Mouse (Mus musculus) intestine, embryonic 14.5 days (tissue): ENCODE data around the gene Grin3b. TPM values are rescaled to one million over a fixed set of nuclear protein-coding genes. Genes with fewer than 3 reads are reported as not detected.
A peak's percentile ranks its signal among the peaks of the same experiment; 100 is the strongest.

Experiments used
- ATAC-seq: fragments of 200-750 bp; cut with Nextera tagmentation; replicated peaks from 2 replicates; pipeline ENCODE4 v1.8.0; 2017; ENCODE audit warnings: low read depth, moderate number of reproducible peaks, moderate TSS enrichment, moderate library complexity; ENCODE audit not compliant: low FRiP score, low TSS enrichment
- DNase-seq: peaks from one replicate; pipeline ENCODE4 v3.0.0-alpha.2; 2018; ENCODE audit warnings: low spot score
- H3K27ac ChIP-seq: fragments of 300-500 bp; sonication (generic); 2 replicates; pipeline ENCODE4 v1.5.1; 2014; ENCODE audit warnings: low read depth, mild to moderate bottlenecking, control low read depth
- H3K27me3 ChIP-seq: fragments of 300-500 bp; sonication (generic); replicated peaks from 2 replicates; pipeline ENCODE4 v1.6.1; 2014; ENCODE audit warnings: low read length, control low read depth; ENCODE audit not compliant: control insufficient read depth, insufficient read depth
- H3K36me3 ChIP-seq: fragments of 300-500 bp; sonication (generic); 2 replicates; pipeline ENCODE4 v1.6.1; 2014; ENCODE audit warnings: low read length, control low read depth; ENCODE audit not compliant: control insufficient read depth, insufficient read depth
- H3K4me1 ChIP-seq: fragments of 300-500 bp; sonication (generic); replicated peaks from 2 replicates; pipeline ENCODE4 v1.6.1; 2014; ENCODE audit warnings: low read length, control low read depth, mixed read lengths; ENCODE audit not compliant: control insufficient read depth, insufficient read depth
- H3K4me2 ChIP-seq: fragments of 300-500 bp; sonication (generic); 2 replicates; pipeline ENCODE4 v1.6.1; 2014; ENCODE audit warnings: low read length
- H3K4me3 ChIP-seq: fragments of 300-500 bp; sonication (generic); 2 replicates; pipeline ENCODE4 v1.5.1; 2014; ENCODE audit warnings: low read depth, low read length, control low read depth, mixed read lengths
- H3K9ac ChIP-seq: fragments of 300-500 bp; sonication (generic); 2 replicates; pipeline ENCODE4 v1.6.1; 2014; ENCODE audit warnings: mild to moderate bottlenecking, low read length
- H3K9me3 ChIP-seq: fragments of 300-500 bp; sonication (generic); 2 replicates; pipeline ENCODE4 v1.6.1; 2016; ENCODE audit warnings: low read length, control low read depth; ENCODE audit not compliant: control insufficient read depth
- WGBS: fragments of 180-500 bp; shearing (Covaris S2); extraction: QIAGEN DNeasy Blood & Tissue Kit; methylation state at CpG from one replicate; pipeline ENCODE4 v1.1.7; 2014; 5-methylcytosine and 5-hydroxymethylcytosine counted together
- polyA plus RNA-seq: library from polyadenylated mRNA; unstranded; fragments of >200 nt; fragmentation: Nextera tagmentation; extraction: Ambion mirVana; gene quantifications from 2 replicates; pipeline ENCODE4 v1.2.1, GENCODE M21; 2014

The Grin3b gene
- polyA plus RNA-seq, 1 experiment from 2014 or later: 0.28 TPM

DNA sequence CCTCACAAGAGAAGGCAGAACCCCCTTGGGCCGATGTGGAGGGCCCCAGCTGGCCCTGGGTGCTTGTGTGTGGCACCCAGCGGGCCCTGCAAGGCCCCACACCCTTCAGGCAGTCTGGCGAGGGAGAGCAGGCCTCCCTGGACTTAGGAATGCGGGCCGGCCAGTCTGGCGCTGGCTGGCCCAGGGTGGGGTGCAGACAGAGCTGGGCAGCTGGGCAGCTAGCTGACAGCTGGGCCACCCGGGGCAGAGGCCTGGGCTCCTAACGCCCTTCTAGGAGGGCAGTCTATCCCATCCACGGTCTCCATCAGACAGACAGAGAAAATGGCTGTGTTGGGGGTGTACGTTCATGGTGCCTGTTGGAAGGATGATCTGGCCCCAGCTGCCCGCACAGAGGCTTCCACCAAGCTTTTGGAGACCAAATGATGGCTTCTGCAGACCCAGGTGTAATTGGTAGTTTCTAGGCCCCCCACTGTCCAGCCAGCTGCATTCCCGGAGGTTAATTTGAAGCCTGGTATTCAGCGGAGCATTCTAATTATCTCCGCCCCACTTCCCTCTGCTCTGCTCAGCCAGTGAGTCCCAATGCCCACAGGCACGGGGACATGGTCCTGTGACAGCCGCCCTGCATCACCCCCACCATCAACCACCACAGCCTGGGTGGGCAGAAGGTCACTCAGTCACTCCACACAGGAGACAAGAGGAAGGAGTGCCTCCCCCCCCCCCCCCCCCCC lies 24.8 kb upstream of the Grin3b start:
- no peak overlapping the region for H3K9ac ChIP-seq
- H3K4me2 ChIP-seq: peak overlapping the region; percentile 39; the same call in 1 of the 2 replicates
- H3K27me3 ChIP-seq: no peaks in the 10 kb centered on the region
- no peak for ATAC-seq
- H3K9me3 ChIP-seq: no peaks in the 10 kb centered on the region
- H3K36me3 ChIP-seq: peaks cover 33% of the 10 kb centered on the region
- 21% methylated on average over 16 of the region's 16 CpGs for WGBS
- no peak for DNase-seq
- peak overlapping the region; percentile 77 for H3K27ac ChIP-seq
- peaks cover 35% of the 10 kb centered on the region for H3K4me1 ChIP-seq
- no peak overlapping the region for H3K4me3 ChIP-seq

DNA sequence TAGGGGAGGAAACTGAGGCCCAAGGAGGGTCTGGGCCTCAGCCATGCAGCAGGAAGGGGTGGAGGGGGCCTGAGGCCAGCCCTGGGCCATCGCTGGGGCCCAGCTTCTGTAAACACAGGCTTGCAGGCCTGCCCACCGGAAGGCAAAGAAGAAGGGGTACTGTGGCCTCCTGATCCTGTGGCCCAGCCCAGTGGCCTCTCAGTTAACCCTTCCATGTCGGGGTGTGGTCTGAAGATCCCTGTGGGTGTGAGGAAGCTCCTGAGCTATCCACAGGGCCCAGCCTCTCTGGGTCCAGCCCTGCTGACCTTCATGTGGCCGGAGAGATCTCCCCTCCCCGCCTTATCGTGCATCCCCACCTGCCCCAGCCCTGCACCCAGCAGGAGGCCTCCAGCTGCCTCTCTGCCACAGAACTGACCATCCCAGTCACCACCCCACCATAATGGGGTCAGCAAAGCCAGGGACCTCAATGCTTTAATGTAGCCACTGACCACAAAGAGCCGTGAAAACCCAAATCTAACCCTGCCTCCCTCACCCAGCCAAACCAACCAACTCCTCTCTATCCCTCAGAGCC lies 23.7 kb upstream of the Grin3b start:
- 19% methylated on average over 7 of the region's 7 CpGs for WGBS
- ATAC-seq: 0 out of 2 replicates have a peak, but pooled peaks have one; percentile 7

DNA sequence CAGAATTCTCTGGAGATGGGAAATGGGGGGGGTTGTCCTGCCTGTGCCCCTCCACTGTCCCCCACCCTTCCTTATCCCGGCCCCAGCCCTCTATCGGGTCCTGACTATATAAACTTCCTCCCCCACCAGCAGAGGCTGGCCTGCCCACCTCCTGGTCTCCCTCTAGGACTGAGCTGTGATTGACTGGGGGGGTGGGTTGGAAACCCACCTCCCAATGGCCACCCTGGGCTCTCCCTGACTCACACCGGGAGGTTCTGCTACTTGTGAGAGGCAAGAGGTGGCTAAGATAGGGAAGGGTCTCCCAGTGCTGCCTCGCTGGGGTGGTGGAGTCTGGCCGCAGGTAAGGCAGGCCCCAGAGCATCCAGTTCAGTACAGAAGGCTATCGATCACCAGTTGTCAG lies 23.0 kb upstream of the Grin3b start:
- ATAC-seq: no peak
- Histone ChIP-seq H3K9me3 (no peaks in the 10 kb centered on the region), H3K4me3 (no peak overlapping the region), H3K27me3 (no peaks in the 10 kb centered on the region), H3K4me2 (no peak overlapping the region), H3K4me1 (peaks cover 35% of the 10 kb centered on the region), H3K9ac (no peak overlapping the region), H3K27ac (no peak overlapping the region), H3K36me3 (peaks cover 41% of the 10 kb centered on the region)
- 60% methylated on average over 6 of the region's 6 CpGs for WGBS
- no peak for DNase-seq

More for the DNA sequence above, 23.7 kb upstream of the Grin3b start:
- Histone ChIP-seq H3K9me3 (no peaks in the 10 kb centered on the region), H3K4me1 (peaks cover 35% of the 10 kb centered on the region), H3K36me3 (peaks cover 39% of the 10 kb centered on the region), H3K27me3 (no peaks in the 10 kb centered on the region), H3K9ac (0 out of 2 replicates have a peak overlapping the region, but pooled peaks have one; percentile 30), H3K4me3 (no peak overlapping the region), H3K4me2 (peak overlapping the region; percentile 39), H3K27ac (peak overlapping the region; percentile 65)
- no peak for DNase-seq

DNA sequence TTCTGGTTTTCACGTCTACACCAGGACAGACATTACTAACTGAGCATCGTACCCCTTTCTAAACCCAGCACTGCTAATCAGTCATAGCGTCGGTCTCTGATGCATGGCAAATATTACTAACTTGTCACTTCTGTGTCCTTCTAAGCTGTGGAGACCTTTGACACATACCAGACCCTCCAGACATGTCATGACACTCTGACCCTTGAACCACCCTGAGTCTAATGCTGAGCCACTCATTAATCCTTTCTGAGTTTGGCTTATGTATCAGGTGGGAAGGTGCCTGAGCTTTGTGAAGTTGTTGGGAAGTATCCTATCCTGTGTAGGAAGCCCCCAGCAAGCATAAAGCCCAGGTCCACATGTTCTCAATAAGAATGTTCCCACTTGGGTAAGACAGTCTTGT lies 20.6 kb upstream of the Grin3b start:
- ATAC-seq: no peak
- Histone ChIP-seq H3K9me3 (no peaks in the 10 kb centered on the region), H3K9ac (no peak overlapping the region), H3K27ac (no peak overlapping the region), H3K27me3 (no peaks in the 10 kb centered on the region), H3K4me1 (peaks cover 27% of the 10 kb centered on the region), H3K36me3 (peaks cover 53% of the 10 kb centered on the region), H3K4me3 (no peak overlapping the region), H3K4me2 (no peak overlapping the region)
- WGBS: 52% methylated on average over 4 of the region's 4 CpGs
- DNase-seq: no peak

DNA sequence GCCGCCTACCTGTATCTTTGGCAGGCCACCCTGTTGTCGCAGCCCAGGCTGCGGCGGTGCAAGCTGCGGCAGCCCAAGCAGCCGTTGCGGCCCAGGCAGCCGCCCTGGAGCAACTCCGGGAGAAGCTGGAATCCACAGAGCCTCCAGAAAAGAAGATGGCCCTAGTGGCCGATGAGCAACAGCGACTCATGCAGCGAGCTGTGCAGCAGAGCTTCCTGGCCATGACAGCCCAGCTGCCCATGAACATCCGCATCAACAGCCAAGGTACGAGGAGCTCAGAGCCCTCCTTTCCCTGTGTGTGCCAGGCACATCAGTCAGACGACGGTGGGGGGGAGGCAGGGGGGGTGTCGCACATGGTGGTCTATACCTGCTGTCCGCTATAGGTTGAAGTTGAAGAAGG lies 19.9 kb upstream of the Grin3b start:
- DNase-seq (no peak), ATAC-seq (no peak)
- no peak overlapping the region for H3K27ac ChIP-seq
- no peaks in the 10 kb centered on the region for H3K9me3 ChIP-seq
- no peak overlapping the region for H3K4me3 ChIP-seq
- H3K9ac ChIP-seq: no peak overlapping the region
- 82% methylated on average over 18 of the region's 18 CpGs for WGBS
- H3K4me1 ChIP-seq: peaks cover 20% of the 10 kb centered on the region
- no peak overlapping the region for H3K4me2 ChIP-seq
- H3K27me3 ChIP-seq: no peaks in the 10 kb centered on the region
- H3K36me3 ChIP-seq: peaks cover 53% of the 10 kb centered on the region

DNA sequence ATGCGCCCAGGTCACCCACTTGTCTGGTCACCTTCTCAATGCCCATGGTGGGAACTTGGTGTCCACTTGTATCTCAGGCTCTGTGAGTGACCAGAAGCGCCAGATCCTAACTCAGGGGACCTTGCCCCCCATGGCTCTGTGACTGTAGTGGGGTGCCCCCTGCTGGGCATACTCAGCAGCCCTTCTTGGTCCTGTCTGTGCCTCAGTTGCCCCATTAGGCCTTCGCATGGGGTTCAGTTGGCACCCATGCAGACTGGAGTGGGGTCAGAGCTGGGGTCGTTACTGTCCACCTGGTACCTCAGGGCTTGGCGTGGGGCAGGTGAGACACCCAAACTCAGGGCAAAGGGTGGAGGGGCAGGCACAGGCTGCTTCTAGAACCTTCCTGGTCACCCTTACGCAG lies 16.6 kb upstream of the Grin3b start:
- Histone ChIP-seq H3K27me3 (no peaks in the 10 kb centered on the region), H3K9me3 (no peaks in the 10 kb centered on the region), H3K36me3 (peaks cover 48% of the 10 kb centered on the region), H3K9ac (no peak overlapping the region), H3K4me1 (no peaks in the 10 kb centered on the region), H3K4me3 (no peak overlapping the region), H3K27ac (no peak overlapping the region), H3K4me2 (no peak overlapping the region)
- DNase-seq: no peak
- no peak for ATAC-seq
- 87% methylated on average over 6 of the region's 6 CpGs for WGBS

DNA sequence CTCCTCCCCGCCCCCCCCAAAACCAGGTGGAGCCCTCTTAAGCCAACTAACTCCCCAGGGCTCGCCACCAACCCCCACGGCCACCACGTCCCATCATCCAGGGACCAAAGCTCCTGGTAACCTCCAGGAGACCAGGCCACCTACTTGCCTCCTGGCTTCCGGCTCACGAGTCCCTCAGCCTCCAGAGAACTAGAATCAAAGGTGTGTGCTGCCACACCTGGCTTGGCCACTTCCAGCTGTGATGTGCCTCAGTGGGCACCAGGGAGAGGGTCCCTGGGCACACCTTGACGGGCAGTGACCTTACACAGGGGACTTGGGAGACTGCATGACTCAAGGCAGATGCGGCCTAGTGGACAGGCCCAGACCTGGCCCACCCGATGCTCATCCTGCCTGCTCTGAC lies 14.8 kb upstream of the Grin3b start:
- no peak overlapping the region for H3K27ac ChIP-seq
- H3K9ac ChIP-seq: no peak overlapping the region
- peaks cover 30% of the 10 kb centered on the region for H3K36me3 ChIP-seq
- ATAC-seq (no peak), DNase-seq (no peak)
- no peak overlapping the region for H3K4me2 ChIP-seq
- WGBS: 65% methylated on average over 9 of the region's 9 CpGs
- H3K4me1 ChIP-seq: no peaks in the 10 kb centered on the region
- H3K4me3 ChIP-seq: no peak overlapping the region
- no peaks in the 10 kb centered on the region for H3K27me3 ChIP-seq
- no peaks in the 10 kb centered on the region for H3K9me3 ChIP-seq

DNA sequence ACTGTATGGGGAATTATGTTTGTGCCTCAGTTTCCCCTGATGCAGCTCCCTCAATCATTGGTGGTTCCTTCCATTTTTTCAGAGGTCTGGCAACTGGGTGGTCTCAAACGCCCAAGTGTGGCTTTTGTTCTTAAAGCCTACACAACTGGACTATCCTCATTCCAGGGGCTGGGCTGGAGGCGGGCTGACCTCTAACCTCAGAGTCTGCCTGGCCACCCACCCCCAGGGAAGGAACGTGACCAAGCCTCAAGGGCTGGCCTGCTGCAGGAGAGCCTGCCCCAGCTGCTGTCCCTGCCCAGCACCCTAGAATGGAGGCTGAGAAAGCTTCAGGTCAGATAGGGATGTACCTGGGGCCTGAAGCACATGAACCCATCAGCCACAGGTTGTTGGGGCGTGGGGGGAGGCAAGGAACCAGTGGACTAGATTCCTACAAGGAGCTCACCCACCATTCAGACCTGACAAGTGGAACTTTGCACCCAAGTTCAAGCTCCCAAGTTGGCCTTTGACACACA lies 13.8 kb upstream of the Grin3b start:
- Histone ChIP-seq H3K4me3 (no peak overlapping the region), H3K27ac (no peak overlapping the region), H3K36me3 (peaks cover 20% of the 10 kb centered on the region), H3K4me2 (no peak overlapping the region), H3K9ac (no peak overlapping the region), H3K27me3 (no peaks in the 10 kb centered on the region), H3K4me1 (peaks cover 6% of the 10 kb centered on the region), H3K9me3 (no peaks in the 10 kb centered on the region)
- DNase-seq: no peak
- WGBS: 18% methylated on average over 4 of the region's 4 CpGs
- ATAC-seq: no peak
